Mouse (Mus musculus) ES-E14 (cell line): ENCODE results near the gene Cryba2. TPM values are rescaled to one million over a fixed set of nuclear protein-coding genes. Genes with fewer than 3 reads are reported as not detected.

ENCODE experiments used
- DNase-seq: peaks from one replicate; pipeline ENCODE4 v3.0.0-alpha.2; 2013; ENCODE audit warnings: low read depth, low spot score
- H3K27ac ChIP-seq: 2 replicates; pipeline ENCODE4 v1.5.1; 2012; ENCODE audit warnings: low read depth, mild to moderate bottlenecking, low read length, moderate library complexity, mixed read lengths; ENCODE audit not compliant: poor library complexity, insufficient read depth, severe bottlenecking
- H3K36me3 ChIP-seq: 2 replicates; pipeline ENCODE4 v1.6.1; 2012; ENCODE audit warnings: mild to moderate bottlenecking, low read length, moderate library complexity, mixed read lengths; ENCODE audit not compliant: control insufficient read depth, poor library complexity, insufficient read depth, severe bottlenecking
- H3K4me1 ChIP-seq, 2 experiments: fragments of 150-350 bp in 1 of 2; sonication (generic) in 1 of 2; 2 replicates each; pipeline ENCODE4 v1.6.1; 2012; ENCODE audit warnings: low read length in 2 of 2, mild to moderate bottlenecking in 1 of 2, mixed read lengths in 1 of 2; ENCODE audit not compliant: control insufficient read depth in 2 of 2, insufficient read depth in 2 of 2, poor library complexity in 1 of 2
- H3K4me3 ChIP-seq, 2 experiments: fragments of 150-350 bp in 1 of 2; sonication (generic) in 1 of 2; 2 replicates each; pipeline ENCODE4 v1.5.1; 2012; ENCODE audit warnings: low read length in 2 of 2, low read depth in 1 of 2, mild to moderate bottlenecking in 1 of 2, mixed read lengths in 1 of 2; ENCODE audit not compliant: insufficient read depth in 1 of 2, poor library complexity in 1 of 2, severe bottlenecking in 1 of 2
- H3K9ac ChIP-seq: 2 replicates; pipeline ENCODE4 v1.6.1; 2012; ENCODE audit warnings: low read depth, mild to moderate bottlenecking, low read length, mixed read lengths; ENCODE audit not compliant: poor library complexity, insufficient read depth, severe bottlenecking
- H3K9me3 ChIP-seq: fragments of 150-350 bp; sonication (generic); 2 replicates; pipeline ENCODE4 v1.6.1; 2012; ENCODE audit warnings: low read depth, mild to moderate bottlenecking, low read length; ENCODE audit not compliant: control insufficient read depth, insufficient read depth
- CHD2 ChIP-seq: IDR thresholded peaks from 2 replicates; pipeline ENCODE4 v1.6.1; 2014; ENCODE audit warnings: mild to moderate bottlenecking, low read depth, low read length, inconsistent platforms
- HCFC1 ChIP-seq: IDR thresholded peaks from 2 replicates; pipeline ENCODE4 v1.6.1; 2012; ENCODE audit warnings: low read length, inconsistent platforms, borderline replicate concordance; ENCODE audit not compliant: insufficient read depth
- MAFK ChIP-seq: IDR thresholded peaks from 2 replicates; pipeline ENCODE4 v1.6.1; 2014; ENCODE audit warnings: mild to moderate bottlenecking, low read depth, low read length, inconsistent platforms; ENCODE audit not compliant: insufficient read depth
- ZC3H11A ChIP-seq: IDR thresholded peaks from 2 replicates; pipeline ENCODE4 v1.6.1; 2012; ENCODE audit warnings: low read depth, mild to moderate bottlenecking, inconsistent platforms, low read length, borderline replicate concordance
- ZNF384 ChIP-seq: IDR thresholded peaks from 2 replicates; pipeline ENCODE4 v1.6.1; 2012; ENCODE audit warnings: low read depth, low read length, inconsistent platforms
- in situ Hi-C, 2 experiments: fragments of 600-800 bp; cut with MboI; formaldehyde crosslinking; loops; one replicate each; pipeline ENCODE4 v1.15.1; 2025; ENCODE audit warnings: low sequenced_read_pairs in 2 of 2, inconsistent platforms in 1 of 2; ENCODE audit not compliant: unreplicated experiment in 2 of 2
- total RNA-seq: library from RNA; depleted of rRNA; stranded (reverse); fragments of 300-350 nt; gene quantifications from 2 replicates; pipeline ENCODE4 v1.2.3, GENCODE M21; 2012

Cryba2 gene
- total RNA-seq, 1 experiment: not detected

DNA sequence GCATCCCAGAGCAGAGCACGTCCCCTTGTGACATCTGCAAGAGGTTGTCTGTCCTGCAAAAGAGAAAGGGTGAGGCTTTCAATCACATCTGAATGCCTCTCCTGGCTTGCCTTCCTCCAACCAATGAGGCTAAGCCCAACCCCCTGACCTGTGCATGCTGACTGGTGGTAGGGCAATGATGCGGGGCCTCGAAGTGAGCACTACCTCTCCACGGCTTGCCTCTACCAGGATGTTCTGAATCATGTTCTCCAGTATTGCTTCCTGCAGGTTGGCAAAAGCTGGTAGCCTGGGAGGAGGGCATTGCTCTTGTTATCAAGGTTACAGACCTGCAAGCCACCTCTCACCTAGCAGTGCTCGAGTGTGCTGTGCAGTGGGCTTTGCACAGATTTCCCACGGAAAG is 9.2 kb upstream of the Cryba2 start:
- peaks cover 0 to 11% of the 10 kb centered on the region in 2 experiments; a peak in 1 of 4 replicates for H3K4me1 ChIP-seq
- DNase-seq: no peak
- no peaks in the 10 kb centered on the region for H3K9me3 ChIP-seq
- TF ChIP-seq HCFC1 (no peak), ZNF384 (no peak), MAFK (no peak), ZC3H11A (no peak), CHD2 (no peak)
- no peak overlapping the region for H3K9ac ChIP-seq
- no peak overlapping the region for H3K27ac ChIP-seq
- H3K4me3 ChIP-seq: no peak overlapping the region
- in situ Hi-C loops: no loop called here
- H3K36me3 ChIP-seq: no peaks in the 10 kb centered on the region

GRCm38 (mm10) chr1:74901686-74902085 is 8.7 kb upstream of the Cryba2 start:
- H3K27ac ChIP-seq: no peak overlapping the region
- DNase-seq: peak; percentile 87
- peaks cover 0 to 11% of the 10 kb centered on the region in 2 experiments; a peak in 1 of 4 replicates for H3K4me1 ChIP-seq
- no peaks in the 10 kb centered on the region for H3K9me3 ChIP-seq
- no peak for TF ChIP-seq ZNF384
- in situ Hi-C loops: no loop called here
- H3K9ac ChIP-seq: no peak overlapping the region
- no peaks in the 10 kb centered on the region for H3K36me3 ChIP-seq
- H3K4me3 ChIP-seq: no peak overlapping the region

GRCm38 (mm10) chr1:74900341-74901285 is 7.7 kb upstream of the Cryba2 start:
- TF ChIP-seq HCFC1 (no peak), CHD2 (no peak), ZNF384 (no peak), ZC3H11A (no peak), MAFK (no peak)
- in situ Hi-C loops: no loop called here
- H3K9ac ChIP-seq: 0 out of 2 replicates have a peak overlapping the region, but pooled peaks have one; percentile 10
- H3K4me1 ChIP-seq: peaks cover 0 to 11% of the 10 kb centered on the region in 2 experiments; a peak in 1 of 4 replicates
- no peaks in the 10 kb centered on the region for H3K36me3 ChIP-seq
- H3K4me3 ChIP-seq: peak overlapping the region; percentile 53 to 58
- H3K9me3 ChIP-seq: no peaks in the 10 kb centered on the region
- no peak overlapping the region for H3K27ac ChIP-seq
- DNase-seq: no peak

DNA sequence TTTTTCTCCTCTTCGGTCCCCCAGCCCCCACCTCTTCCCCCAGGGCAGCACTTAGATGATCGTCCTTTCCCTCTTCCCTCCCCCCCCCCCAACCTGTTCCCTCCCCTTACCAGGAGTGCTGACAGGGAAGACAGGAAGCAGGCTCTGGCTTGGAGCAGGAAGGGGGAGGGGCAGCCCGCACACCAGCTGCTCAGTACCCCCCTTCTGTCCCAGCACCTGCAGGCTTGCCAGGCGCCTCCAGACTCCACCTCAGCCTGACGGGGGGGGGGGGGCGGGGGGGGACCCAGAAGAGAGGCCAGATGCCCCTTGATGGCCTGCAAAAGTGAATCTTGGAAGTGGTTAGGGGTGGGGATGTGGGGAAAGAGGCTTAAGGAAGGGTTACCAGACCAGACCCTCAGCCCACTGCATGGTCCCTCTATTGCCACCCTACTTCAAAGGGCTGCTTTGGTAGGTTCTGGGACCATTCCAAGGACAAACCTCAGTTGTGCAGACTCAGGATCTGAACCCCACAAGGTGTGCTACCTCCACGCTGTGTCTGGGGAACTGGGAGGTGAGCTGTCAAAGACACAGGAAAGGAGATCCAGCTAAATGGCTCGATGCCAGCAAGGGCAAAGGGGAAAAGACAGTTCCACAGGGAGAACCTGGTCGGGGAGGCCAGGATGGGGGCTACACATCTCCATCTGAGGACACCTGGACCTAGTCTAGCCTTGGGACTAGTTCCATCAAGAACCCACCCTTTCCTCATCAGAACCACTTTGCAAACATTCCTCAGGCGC is 5.9 kb upstream of the Cryba2 start:
- Histone ChIP-seq H3K4me3 (no peak overlapping the region), H3K9me3 (no peaks in the 10 kb centered on the region), H3K9ac (no peak overlapping the region), H3K4me1 (peaks cover 0 to 11% of the 10 kb centered on the region in 2 experiments; a peak in 1 of 4 replicates), H3K36me3 (no peaks in the 10 kb centered on the region), H3K27ac (no peak overlapping the region)
- DNase-seq: no peak
- in situ Hi-C loops: no loop called here
- TF ChIP-seq ZC3H11A (no peak), ZNF384 (no peak), MAFK (no peak), HCFC1 (no peak), CHD2 (no peak)
